Mouse (Mus musculus): ENCODE measurements around the gene Ocm. TPM values are rescaled to one million over a fixed set of nuclear protein-coding genes. Genes with fewer than 3 reads are reported as not detected.

The Ocm gene
- polyA plus RNA-seq, 1 experiment from 2014 or later: not detected

- Histone ChIP-seq H3K27ac (no peak overlapping the region), H3K9me3 (replicated peaks) (no peaks in the 10 kb centered on the region), H3K27me3 (no peaks in the 10 kb centered on the region), H3K4me1 (no peaks in the 10 kb centered on the region), H3K9ac (no peak overlapping the region), H3K4me3 (no peak overlapping the region), H3K4me2 (replicated peaks) (no peak overlapping the region), H3K36me3 (no peaks in the 10 kb centered on the region)
- peak; percentile 46; the same call in 1 of the 2 replicates for ATAC-seq (ENCODE audit: low FRiP score)
- 52% methylated on average over 4 of the region's 4 CpGs for WGBS
These were observed 51.4 kb downstream of the Ocm start for GRCm38 (mm10) chr5:143974931-143975630.

- H3K27ac ChIP-seq: no peak overlapping the region
- H3K4me3 ChIP-seq: no peak overlapping the region
- 77% methylated on average over 3 of the region's 3 CpGs for WGBS
- ATAC-seq (ENCODE audit: low FRiP score): no peak
- no peaks in the 10 kb centered on the region for H3K36me3 ChIP-seq
- no peak overlapping the region for H3K4me2 ChIP-seq (replicated peaks)
- H3K27me3 ChIP-seq: no peaks in the 10 kb centered on the region
- no peaks in the 10 kb centered on the region for H3K4me1 ChIP-seq
- no peak overlapping the region for H3K9ac ChIP-seq
- no peaks in the 10 kb centered on the region for H3K9me3 ChIP-seq (replicated peaks)
These were observed 53.8 kb downstream of the Ocm start for GRCm38 (mm10) chr5:143972628-143973027.

Other genes starting within 250 kb of the Ocm start
- gene Eif2ak1, start 208.9 kb downstream of the Ocm start, polyA plus RNA-seq (2016; fragmentation: Nextera tagmentation; extraction: Ambion mirVana): 47.8 and 51.7 TPM in 2 replicates
- gene Ankrd61, start 129.0 kb downstream of the Ocm start, polyA plus RNA-seq (2016; fragmentation: Nextera tagmentation; extraction: Ambion mirVana): 0.39 and 0.47 TPM in 2 replicates
- 72.7 and 81.4 TPM in 2 replicates for gene Aimp2, start 116.8 kb downstream of the Ocm start, polyA plus RNA-seq (2016; fragmentation: Nextera tagmentation; extraction: Ambion mirVana)
- 27.1 and 30.2 TPM in 2 replicates for gene Pms2, start 116.7 kb downstream of the Ocm start, polyA plus RNA-seq (2016; fragmentation: Nextera tagmentation; extraction: Ambion mirVana)
- gene Gm42421, start 98.5 kb downstream of the Ocm start, polyA plus RNA-seq (2016; fragmentation: Nextera tagmentation; extraction: Ambion mirVana): 1.2 and 1.9 TPM in 2 replicates
- gene Rsph10b, start 93.6 kb downstream of the Ocm start, polyA plus RNA-seq (2016; fragmentation: Nextera tagmentation; extraction: Ambion mirVana): 2.4 and 2.6 TPM in 2 replicates
- 99.4 and 108 TPM in 2 replicates for gene Ccz1, start 11.8 kb downstream of the Ocm start, polyA plus RNA-seq (2016; fragmentation: Nextera tagmentation; extraction: Ambion mirVana)
- 8.5 and 10.1 TPM in 2 replicates for gene Lmtk2, start 73.8 kb upstream of the Ocm start, polyA plus RNA-seq (2016; fragmentation: Nextera tagmentation; extraction: Ambion mirVana)
- gene Bhlha15, start 163.6 kb upstream of the Ocm start, polyA plus RNA-seq (2016; fragmentation: Nextera tagmentation; extraction: Ambion mirVana): 0.08 TPM in 2 replicates
- gene Tecpr1, start 196.9 kb upstream of the Ocm start, polyA plus RNA-seq (2016; fragmentation: Nextera tagmentation; extraction: Ambion mirVana): 35.9 and 36.6 TPM in 2 replicates
- gene Bri3, start 217.8 kb upstream of the Ocm start, polyA plus RNA-seq (2016; fragmentation: Nextera tagmentation; extraction: Ambion mirVana): 126 and 150 TPM in 2 replicates

Data from hindbrain, embryonic 12.5 days (tissue).